Mouse (Mus musculus): ENCODE data around the gene Ppif. TPM values are rescaled to one million over a fixed set of nuclear protein-coding genes. Genes with fewer than 3 reads are reported as not detected.

Ppif gene
- polyA plus RNA-seq, 1 experiment from 2014 or later = 37.4 TPM

DNA sequence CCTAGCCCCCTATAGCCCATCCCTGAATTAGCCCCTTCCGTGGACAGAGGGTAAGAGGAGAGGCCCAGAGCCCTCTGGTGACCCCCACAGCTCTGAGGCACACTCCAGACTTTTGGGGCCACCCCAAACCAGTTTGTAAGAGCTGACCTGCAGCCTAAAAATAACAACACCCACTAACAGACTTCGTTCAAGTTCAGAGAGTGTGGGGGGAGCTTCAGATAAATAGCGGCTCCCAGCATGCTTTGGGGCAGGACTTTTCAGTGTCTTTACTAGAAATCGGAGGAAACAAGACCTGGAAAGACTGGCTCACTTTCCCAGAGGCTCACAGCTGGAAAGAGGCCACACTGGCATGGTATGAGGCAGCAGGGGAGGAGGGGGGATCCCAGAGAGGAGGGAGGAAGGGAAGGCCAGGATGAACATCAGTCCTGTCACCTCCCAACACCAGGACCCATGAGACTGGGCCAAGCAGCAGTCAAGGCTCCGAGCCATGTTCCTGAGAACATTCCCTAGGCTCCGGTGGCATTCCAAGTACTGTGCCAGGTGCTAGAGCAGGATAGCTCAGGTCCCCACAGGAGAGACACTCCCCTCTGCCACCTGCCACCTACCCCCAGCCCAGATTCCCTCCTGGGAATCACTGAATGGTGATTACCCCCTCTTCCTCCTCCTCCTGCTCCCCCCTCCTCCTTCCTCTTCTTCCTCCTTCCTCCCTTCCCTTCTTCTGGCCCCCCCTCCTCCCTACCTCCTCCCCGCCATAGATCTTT lies 54.2 kb downstream of the Ppif start:
- Histone ChIP-seq H3K4me2 (no peak overlapping the region), H3K27me3 (ENCODE audit: control insufficient read depth, insufficient read depth, low read length) (no peaks in the 10 kb centered on the region), H3K27ac (ENCODE audit: low read depth, low read length) (no peak overlapping the region), H3K36me3 (ENCODE audit: control insufficient read depth, insufficient read depth, low read length) (no peaks in the 10 kb centered on the region), H3K4me1 (ENCODE audit: control insufficient read depth, insufficient read depth, low read length) (no peaks in the 10 kb centered on the region), H3K9me3 (ENCODE audit: control insufficient read depth, low read length) (no peaks in the 10 kb centered on the region), H3K4me3 (ENCODE audit: low read depth, low read length) (no peak overlapping the region), H3K9ac (ENCODE audit: low read length) (no peak overlapping the region)
- ATAC-seq (ENCODE audit: low FRiP score) (no peak), DNase-seq (ENCODE audit: low spot score, missing footprints) (no peak)
- 78% methylated on average over 7 of the region's 7 CpGs for WGBS

DNA sequence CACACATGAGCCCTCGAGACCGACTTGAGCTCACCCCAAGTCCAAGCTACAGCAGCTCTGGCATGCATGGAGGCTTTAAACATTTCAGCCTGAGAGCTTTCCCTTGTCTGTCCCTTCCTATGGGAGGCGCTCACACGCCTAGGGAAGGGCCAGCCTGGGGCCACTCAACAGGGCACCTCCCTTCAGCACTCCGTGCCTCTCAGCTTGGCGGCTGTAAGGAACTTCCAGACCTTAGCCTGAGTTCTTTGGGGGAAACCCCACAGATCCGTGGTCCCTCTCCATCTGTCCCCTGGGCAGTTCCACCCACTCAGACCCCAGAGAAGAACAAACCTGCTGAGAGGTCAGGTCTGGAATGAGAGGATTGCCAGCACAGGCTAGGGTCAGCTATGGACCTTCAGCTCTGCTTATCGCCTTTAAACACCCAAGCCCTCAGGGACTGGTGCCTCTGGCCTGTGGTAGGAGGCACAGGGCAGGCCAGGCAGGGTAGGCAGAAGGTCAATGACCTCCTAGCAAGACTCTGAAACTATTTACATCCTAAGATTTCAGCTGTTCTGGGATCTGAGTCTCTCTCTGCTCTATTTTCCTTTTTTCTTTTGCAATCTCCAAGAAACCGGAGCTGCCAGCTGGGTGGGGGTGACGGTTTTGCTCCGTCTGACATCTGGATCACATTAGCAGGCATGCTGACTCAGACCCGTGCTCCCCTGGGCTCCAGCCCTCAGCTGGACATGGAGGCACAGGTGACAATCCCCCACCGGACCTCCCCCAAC lies 55.4 kb downstream of the Ppif start:
- DNase-seq (ENCODE audit: low spot score, missing footprints) (no peak), ATAC-seq (ENCODE audit: low FRiP score) (no peak)
- Histone ChIP-seq H3K27me3 (ENCODE audit: control insufficient read depth, insufficient read depth, low read length) (no peaks in the 10 kb centered on the region), H3K4me1 (ENCODE audit: control insufficient read depth, insufficient read depth, low read length) (no peaks in the 10 kb centered on the region), H3K9me3 (ENCODE audit: control insufficient read depth, low read length) (no peaks in the 10 kb centered on the region), H3K36me3 (ENCODE audit: control insufficient read depth, insufficient read depth, low read length) (no peaks in the 10 kb centered on the region), H3K4me3 (ENCODE audit: low read depth, low read length) (no peak overlapping the region), H3K4me2 (no peak overlapping the region), H3K9ac (ENCODE audit: low read length) (no peak overlapping the region), H3K27ac (ENCODE audit: low read depth, low read length) (no peak overlapping the region)
- 51% methylated on average over 13 of the region's 13 CpGs for WGBS

Other genes starting within 250 kb of the Ppif start
- gene Zmiz1, start 235.0 kb upstream of the Ppif start, polyA plus RNA-seq (2014; fragmentation: Nextera tagmentation; extraction: Ambion mirVana) = 47.7 and 51.5 TPM in 2 replicates
- gene Zcchc24, start 74.9 kb downstream of the Ppif start, polyA plus RNA-seq (2014; fragmentation: Nextera tagmentation; extraction: Ambion mirVana) = 10.1 and 11.4 TPM in 2 replicates
- gene Anxa11, start 148.0 kb downstream of the Ppif start, polyA plus RNA-seq (2014; fragmentation: Nextera tagmentation; extraction: Ambion mirVana) = 3.0 and 4.0 TPM in 2 replicates
- not detected in 2 replicates for gene Plac9a, start 208.9 kb downstream of the Ppif start, polyA plus RNA-seq (2014; fragmentation: Nextera tagmentation; extraction: Ambion mirVana)
- gene Tmem254a, start 233.5 kb downstream of the Ppif start, polyA plus RNA-seq (2014; fragmentation: Nextera tagmentation; extraction: Ambion mirVana) = 1.5 and 4.0 TPM in 2 replicates
- gene Cphx1, start 244.2 kb downstream of the Ppif start, polyA plus RNA-seq (2014; fragmentation: Nextera tagmentation; extraction: Ambion mirVana) = not detected in 2 replicates